Mouse (Mus musculus) forebrain, embryonic 10.5 days (tissue): ENCODE measurements around the gene Gnl1. TPM values are rescaled to one million over a fixed set of nuclear protein-coding genes. Genes with fewer than 3 reads are reported as not detected.

ENCODE experiments used
- DNase-seq: peaks from one replicate; pipeline ENCODE4 v3.0.0-alpha.2; 2017; ENCODE audit warnings: low spot score; ENCODE audit errors: extremely low spot score
- H3K27ac ChIP-seq: fragments of 300-500 bp; sonication (generic); 2 replicates; pipeline ENCODE4 v1.5.1; 2016; ENCODE audit warnings: mild to moderate bottlenecking
- H3K27me3 ChIP-seq: fragments of 300-500 bp; sonication (generic); 2 replicates; pipeline ENCODE4 v1.6.1; 2016; ENCODE audit warnings: mild to moderate bottlenecking; ENCODE audit not compliant: poor library complexity, severe bottlenecking
- H3K36me3 ChIP-seq: fragments of 300-500 bp; sonication (generic); replicated peaks from 2 replicates; pipeline ENCODE4 v1.6.1; 2016; ENCODE audit warnings: mild to moderate bottlenecking, moderate library complexity
- H3K4me1 ChIP-seq: fragments of 300-500 bp; sonication (generic); 2 replicates; pipeline ENCODE4 v1.6.1; 2016
- H3K4me3 ChIP-seq: fragments of 300-500 bp; sonication (generic); 2 replicates; pipeline ENCODE4 v1.5.1; 2016; ENCODE audit warnings: mild to moderate bottlenecking, moderate library complexity
- H3K9me3 ChIP-seq: fragments of 300-500 bp; sonication (generic); 2 replicates; pipeline ENCODE4 v1.6.1; 2016; ENCODE audit warnings: mild to moderate bottlenecking, moderate library complexity
- WGBS: fragments of 180-500 bp; shearing (Covaris S2); methylation state at CpG from one replicate; pipeline ENCODE4 v1.1.7; 2016; 5-methylcytosine and 5-hydroxymethylcytosine counted together
- polyA plus RNA-seq: library from polyadenylated mRNA; unstranded; fragments of >200 nt; fragmentation: Nextera tagmentation; extraction: Ambion mirVana; gene quantifications from 2 replicates; pipeline ENCODE4 v1.2.1, GENCODE M21; 2016

The Gnl1 gene
- polyA plus RNA-seq, 1 experiment from 2014 or later, result 68.8 TPM

GRCm38 (mm10) chr17:35967621-35968020, 12.0 kb upstream of the Gnl1 start:
- Histone ChIP-seq H3K4me1 (peaks cover 28% of the 10 kb centered on the region), H3K4me3 (no peak overlapping the region), H3K36me3 (peaks cover 59% of the 10 kb centered on the region), H3K27me3 (no peaks in the 10 kb centered on the region), H3K9me3 (no peaks in the 10 kb centered on the region), H3K27ac (no peak overlapping the region)
- 93% methylated on average over 2 of the region's 2 CpGs for WGBS
- DNase-seq, result no peak

GRCm38 (mm10) chr17:35969418-35970389, 9.9 kb upstream of the Gnl1 start, which contains the start of gene Abcf1:
Gene Abcf1 (minus strand): TSS chr17:35969761.
- H3K27ac ChIP-seq, result peak within 1 kb of the TSS; percentile 91
- H3K27me3 ChIP-seq, result no peaks in the 10 kb centered on the region
- H3K9me3 ChIP-seq, result no peaks in the 10 kb centered on the region
- H3K36me3 ChIP-seq, result peaks cover 57% of the 10 kb centered on the region
- peaks cover 28% of the 10 kb centered on the region for H3K4me1 ChIP-seq
- peak; percentile 99 for DNase-seq
- peak within 1 kb of the TSS; percentile 80 for H3K4me3 ChIP-seq
- WGBS, result under 1% methylated on average over 68 of the region's 68 CpGs

- 85% methylated on average over 1 of the region's 1 CpGs for WGBS
- peaks cover 55% of the 10 kb centered on the region for H3K36me3 ChIP-seq
- no peak for DNase-seq
- no peak overlapping the region for H3K4me3 ChIP-seq
- no peak overlapping the region for H3K27ac ChIP-seq
- H3K4me1 ChIP-seq, result peaks cover 28% of the 10 kb centered on the region
- H3K27me3 ChIP-seq, result no peaks in the 10 kb centered on the region
- H3K9me3 ChIP-seq, result no peaks in the 10 kb centered on the region
Observed at GRCm38 (mm10) chr17:35972131-35972530, 7.5 kb upstream of the Gnl1 start.

GRCm38 (mm10) chr17:35978811-35979400, 745 bp upstream of the Gnl1 start:
- under 1% methylated on average over 41 of the region's 41 CpGs for WGBS
- peak overlapping the region; percentile 95 for H3K4me3 ChIP-seq
- DNase-seq, result peak; percentile 91
- peak overlapping the region; percentile 95 for H3K27ac ChIP-seq
- peaks cover 64% of the 10 kb centered on the region for H3K36me3 ChIP-seq
- H3K9me3 ChIP-seq, result no peaks in the 10 kb centered on the region
- peaks cover 26% of the 10 kb centered on the region for H3K4me1 ChIP-seq
- no peaks in the 10 kb centered on the region for H3K27me3 ChIP-seq

- peak overlapping the region; percentile 95 for H3K4me3 ChIP-seq
- H3K27me3 ChIP-seq, result no peaks in the 10 kb centered on the region
- H3K4me1 ChIP-seq, result peaks cover 26% of the 10 kb centered on the region
- WGBS, result under 1% methylated on average over 29 of the region's 29 CpGs
- H3K9me3 ChIP-seq, result no peaks in the 10 kb centered on the region
- peaks cover 63% of the 10 kb centered on the region for H3K36me3 ChIP-seq
- peak overlapping the region; percentile 95 for H3K27ac ChIP-seq
- DNase-seq, result peak; percentile 48
Observed at GRCm38 (mm10) chr17:35980363-35980754, 708 bp downstream of the Gnl1 start.

- Histone ChIP-seq H3K27ac (no peak overlapping the region), H3K4me1 (peaks cover 26% of the 10 kb centered on the region), H3K27me3 (no peaks in the 10 kb centered on the region), H3K9me3 (no peaks in the 10 kb centered on the region), H3K36me3 (peaks cover 65% of the 10 kb centered on the region), H3K4me3 (peak overlapping the region; percentile 95; the same call in 1 of the 2 replicates)
- DNase-seq, result no peak
- WGBS, result 92% methylated on average over 9 of the region's 9 CpGs
Observed at GRCm38 (mm10) chr17:35981776-35982175, 2.1 kb downstream of the Gnl1 start.

GRCm38 (mm10) chr17:35991781-35992180, 12.1 kb downstream of the Gnl1 start:
- Histone ChIP-seq H3K9me3 (no peaks in the 10 kb centered on the region), H3K4me1 (peaks cover 10% of the 10 kb centered on the region), H3K27me3 (no peaks in the 10 kb centered on the region), H3K27ac (no peak overlapping the region), H3K4me3 (no peak overlapping the region), H3K36me3 (peaks cover 33% of the 10 kb centered on the region)
- DNase-seq, result no peak
- 60% methylated on average over 10 of the region's 10 CpGs for WGBS

GRCm38 (mm10) chr17:35993675-35994074, 14.0 kb downstream of the Gnl1 start:
- WGBS, result 8% methylated on average over 17 of the region's 17 CpGs
- peak overlapping the region; percentile 68; the same call in 1 of the 2 replicates for H3K4me3 ChIP-seq

GRCm38 (mm10) chr17:35994175-35994878, 14.7 kb downstream of the Gnl1 start:
- H3K27me3 ChIP-seq, result no peaks in the 10 kb centered on the region
- H3K36me3 ChIP-seq, result peaks cover 7% of the 10 kb centered on the region
- peak overlapping the region; percentile 68 for H3K4me3 ChIP-seq
- H3K9me3 ChIP-seq, result no peaks in the 10 kb centered on the region
- 3% methylated on average over 31 of the region's 31 CpGs for WGBS
- peak overlapping the region; percentile 69 for H3K27ac ChIP-seq
- peak; percentile 77 for DNase-seq
- H3K4me1 ChIP-seq, result peaks cover 19% of the 10 kb centered on the region

More at GRCm38 (mm10) chr17:35993675-35994074, 14.0 kb downstream of the Gnl1 start:
- Histone ChIP-seq H3K4me1 (peaks cover 19% of the 10 kb centered on the region), H3K36me3 (peaks cover 14% of the 10 kb centered on the region), H3K27ac (no peak overlapping the region), H3K9me3 (no peaks in the 10 kb centered on the region), H3K27me3 (no peaks in the 10 kb centered on the region)
- DNase-seq, result peak; percentile 85

GRCm38 (mm10) chr17:35994879-35995240, 15.2 kb downstream of the Gnl1 start:
- WGBS, result 6% methylated on average over 14 of the region's 14 CpGs
- Histone ChIP-seq H3K27ac (peak overlapping the region; percentile 69), H3K9me3 (no peaks in the 10 kb centered on the region), H3K36me3 (peaks cover 2% of the 10 kb centered on the region; the same call in 1 of the 2 replicates), H3K4me3 (peak overlapping the region; percentile 68), H3K4me1 (peaks cover 19% of the 10 kb centered on the region), H3K27me3 (no peaks in the 10 kb centered on the region)
- no peak for DNase-seq

- H3K4me1 ChIP-seq, result peaks cover 19% of the 10 kb centered on the region
- H3K27me3 ChIP-seq, result no peaks in the 10 kb centered on the region
- 5% methylated on average over 11 of the region's 11 CpGs for WGBS
- H3K4me3 ChIP-seq, result peak overlapping the region; percentile 14; the same call in 1 of the 2 replicates
- DNase-seq, result peak; percentile 91
- H3K36me3 ChIP-seq, result peaks cover 3% of the 10 kb centered on the region; the same call in 1 of the 2 replicates
- H3K27ac ChIP-seq, result no peak overlapping the region
- H3K9me3 ChIP-seq, result peaks cover 3% of the 10 kb centered on the region; the same call in 1 of the 2 replicates
Observed at GRCm38 (mm10) chr17:35996949-35997348, 17.3 kb downstream of the Gnl1 start.
